Mouse (Mus musculus) megakaryocyte-erythroid progenitor cell, adult 5-6 weeks (primary cell): ENCODE results near the gene Piezo1. TPM values are rescaled to one million over a fixed set of nuclear protein-coding genes. Genes with fewer than 3 reads are reported as not detected.

Source experiments
- ATAC-seq: replicated peaks from 2 replicates; pipeline ENCODE4 v1.8.0; 2016; ENCODE audit warnings: mild to moderate bottlenecking, inconsistent platforms; ENCODE audit not compliant: severe bottlenecking, poor library complexity, low FRiP score, low TSS enrichment
- total RNA-seq, 2 experiments: library from RNA; stranded (forward) in 1 of 2; stranded (reverse) in 1 of 2; fragments of 200-1000, 215-1000 nt in 1 of 2; fragments of >200 nt in 1 of 2; fragmentation: Nextera tagmentation in 1 of 2; gene quantifications; 2 replicates each; pipeline ENCODE4 v1.2.3; 2014 to 2017

Piezo1 gene
- total RNA-seq, 2 experiments from 2014 or later, result 31.5 to 84.0 TPM

- no peak for ATAC-seq
Observed at GRCm38 (mm10) chr8:122548891-122549439, 2.2 kb downstream of the Piezo1 start.

DNA sequence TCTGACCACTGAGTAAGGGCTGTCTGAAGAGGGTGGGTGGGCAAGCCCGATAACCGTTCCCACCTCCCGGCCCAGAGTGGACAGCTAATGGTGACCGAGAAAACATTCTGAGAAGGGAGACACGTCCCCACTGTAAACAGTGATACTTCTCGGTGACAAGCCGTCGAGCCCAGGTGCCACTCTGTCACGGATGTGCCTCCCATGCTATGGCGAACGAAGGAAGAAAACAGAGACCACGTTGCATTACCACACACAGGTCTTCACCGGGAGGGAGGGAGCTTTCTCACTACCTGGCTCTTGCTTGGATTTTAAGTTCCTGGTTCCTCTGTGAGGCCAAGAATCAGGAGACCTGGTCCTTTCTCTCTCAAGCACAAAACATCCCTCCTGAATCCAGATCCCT is 2.8 kb downstream of the Piezo1 start:
- no peak for ATAC-seq

DNA sequence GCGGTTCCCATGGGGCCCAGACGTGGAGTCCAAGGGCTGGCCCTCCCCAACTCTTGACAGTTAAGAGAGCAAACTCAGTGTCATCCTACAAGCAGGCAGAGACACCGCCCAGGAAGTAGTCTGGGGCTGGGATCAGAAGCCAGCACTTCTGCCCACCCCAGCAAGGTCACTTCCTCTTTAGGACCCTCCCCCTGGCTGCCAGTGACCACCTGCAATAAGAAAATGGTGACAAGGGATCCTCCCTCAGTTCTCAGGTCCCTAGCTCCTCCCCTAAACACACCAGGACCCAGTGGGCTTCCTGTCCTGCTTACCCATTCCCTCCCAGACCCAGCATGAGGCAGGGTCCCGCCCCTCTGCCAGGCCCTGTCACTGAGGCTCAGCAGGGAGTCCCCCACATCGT is 3.3 kb downstream of the Piezo1 start:
- ATAC-seq, result peak; percentile 53

DNA sequence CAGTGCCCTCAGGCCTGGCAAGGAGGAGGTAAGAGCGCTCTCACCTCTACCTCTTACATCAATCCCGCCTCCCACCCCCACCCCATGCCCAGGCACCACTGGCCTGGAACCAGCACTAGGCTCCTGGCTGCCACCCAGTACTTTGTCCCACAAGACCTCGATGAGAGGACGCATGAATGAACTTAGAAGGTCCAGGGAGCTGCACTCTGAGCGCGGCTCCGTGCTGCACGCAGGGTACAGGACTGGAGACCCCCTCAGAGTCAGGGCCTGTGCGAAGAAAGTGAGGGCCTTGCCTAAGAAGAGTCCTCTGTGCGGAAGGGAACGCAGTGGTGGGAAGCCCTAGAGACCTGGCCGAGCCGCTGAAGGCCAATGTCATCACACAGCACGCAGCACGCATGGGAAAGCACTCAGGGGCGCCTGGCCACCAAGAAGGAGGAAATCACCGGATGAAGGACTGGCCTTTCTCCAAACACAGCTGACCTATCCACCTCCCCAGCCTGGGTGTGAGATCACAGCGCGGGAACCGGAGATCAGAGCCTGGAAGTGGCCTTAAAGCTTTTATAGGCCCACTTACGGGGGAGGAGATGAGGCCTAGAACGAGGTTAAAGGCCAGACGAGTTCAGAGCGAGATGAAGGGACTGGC is 4.2 kb downstream of the Piezo1 start:
- no peak for ATAC-seq

- peak; percentile 77 for ATAC-seq
Observed at GRCm38 (mm10) chr8:122546066-122546755, 4.9 kb downstream of the Piezo1 start.

DNA sequence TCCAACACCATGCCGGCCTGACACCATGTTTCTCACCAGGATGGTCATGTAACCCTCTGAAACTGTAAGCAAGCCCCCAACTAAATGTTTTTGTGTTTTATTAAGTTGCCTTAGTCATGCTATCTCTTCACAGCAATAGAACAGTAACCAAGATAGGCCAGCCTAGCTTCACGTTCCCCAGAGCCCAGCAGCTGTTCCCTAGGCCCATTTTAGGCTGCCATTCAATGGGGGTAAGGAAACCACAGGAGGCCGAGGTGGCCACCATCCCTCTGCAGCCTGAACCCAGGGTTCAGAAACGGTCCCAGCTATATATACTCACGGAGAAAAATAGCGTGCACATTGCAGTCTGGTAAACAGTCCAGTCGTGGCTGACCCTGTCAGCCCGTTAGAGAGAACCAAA is 7.0 kb downstream of the Piezo1 start:
- no peak for ATAC-seq

DNA sequence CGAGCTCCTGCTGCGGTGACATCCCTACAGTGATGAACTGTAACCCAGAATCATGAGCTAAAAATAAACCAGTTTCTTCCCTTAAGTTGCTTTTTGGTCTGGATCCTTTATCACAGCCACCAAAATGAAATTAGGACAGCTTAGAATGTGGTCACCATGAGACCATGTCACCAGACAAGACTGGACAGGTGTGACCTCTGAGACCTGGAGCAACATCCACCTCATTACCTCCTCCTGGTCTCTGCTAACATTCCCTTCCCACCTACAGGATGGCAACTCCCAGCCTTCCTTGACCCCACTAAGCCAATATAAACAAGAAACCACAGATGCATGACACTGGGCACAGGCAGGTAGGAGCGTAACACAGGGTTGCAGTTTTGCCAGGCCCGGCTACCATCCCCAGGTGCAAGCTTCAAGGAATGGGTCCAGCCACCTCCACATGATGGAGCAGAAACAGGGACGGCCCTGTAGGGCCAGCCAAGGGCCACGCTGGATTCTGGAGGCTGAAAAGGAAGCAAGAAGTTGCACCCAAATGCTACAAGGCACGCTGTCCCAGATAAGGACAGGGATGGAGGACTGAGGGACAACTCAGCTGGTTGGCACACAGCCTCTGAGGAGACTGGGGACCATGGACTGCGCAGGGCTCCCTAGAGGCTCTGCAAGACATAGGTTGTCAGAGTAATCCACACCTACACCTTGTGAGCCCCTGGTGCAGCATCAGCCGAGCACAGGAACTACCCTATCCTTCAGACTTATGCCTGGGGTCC is 12.6 kb downstream of the Piezo1 start:
- peak; percentile 62 for ATAC-seq

DNA sequence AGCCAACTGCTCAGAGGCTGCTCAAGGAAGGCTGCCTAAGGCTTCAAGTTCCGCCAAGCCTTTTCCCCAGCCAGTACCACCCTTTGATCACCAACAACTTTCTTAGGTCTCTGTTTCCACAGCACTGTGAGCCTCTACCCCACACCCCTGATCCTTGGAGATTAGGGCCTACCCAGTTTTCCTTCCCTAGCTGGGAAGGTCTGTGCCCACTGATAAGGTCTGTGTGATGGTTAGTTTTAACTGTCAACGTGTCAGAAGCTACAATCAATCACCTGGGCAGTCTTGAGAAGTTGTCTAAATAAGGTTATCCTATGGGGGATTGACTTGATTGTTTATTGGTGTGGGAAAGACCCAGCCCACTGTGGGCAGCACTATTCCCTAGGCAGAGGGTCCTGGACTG is 13.3 kb downstream of the Piezo1 start:
- ATAC-seq, result peak; percentile 88

DNA sequence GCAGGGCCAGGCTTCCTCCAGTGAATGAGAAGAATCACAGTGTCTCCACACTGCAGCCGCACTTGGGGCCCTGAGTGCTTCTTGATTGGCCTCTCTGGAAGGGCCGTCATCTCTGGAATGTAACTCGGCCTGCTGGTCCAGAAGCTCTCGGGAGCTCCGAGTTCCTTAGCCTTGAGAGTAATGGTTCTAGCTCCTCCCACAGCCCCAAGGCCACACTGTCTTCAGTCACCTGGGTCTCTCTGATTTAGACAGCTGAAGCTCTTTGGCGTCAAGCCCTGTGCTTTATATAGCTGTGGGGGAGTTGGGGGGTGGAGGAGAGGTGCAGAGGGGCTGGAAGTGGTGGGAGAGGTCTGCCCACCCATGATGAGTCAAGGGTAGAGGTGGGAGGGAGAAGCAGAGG is 14.1 kb downstream of the Piezo1 start:
- no peak for ATAC-seq

- no peak; the same call in 1 of the 2 replicates for ATAC-seq
Observed at GRCm38 (mm10) chr8:122531312-122531711, 19.8 kb downstream of the Piezo1 start.

- no peak for ATAC-seq
Observed at GRCm38 (mm10) chr8:122529159-122529558, 22.0 kb downstream of the Piezo1 start.

GRCm38 (mm10) chr8:122527937-122528336 is 23.2 kb downstream of the Piezo1 start:
- ATAC-seq, result no peak

DNA sequence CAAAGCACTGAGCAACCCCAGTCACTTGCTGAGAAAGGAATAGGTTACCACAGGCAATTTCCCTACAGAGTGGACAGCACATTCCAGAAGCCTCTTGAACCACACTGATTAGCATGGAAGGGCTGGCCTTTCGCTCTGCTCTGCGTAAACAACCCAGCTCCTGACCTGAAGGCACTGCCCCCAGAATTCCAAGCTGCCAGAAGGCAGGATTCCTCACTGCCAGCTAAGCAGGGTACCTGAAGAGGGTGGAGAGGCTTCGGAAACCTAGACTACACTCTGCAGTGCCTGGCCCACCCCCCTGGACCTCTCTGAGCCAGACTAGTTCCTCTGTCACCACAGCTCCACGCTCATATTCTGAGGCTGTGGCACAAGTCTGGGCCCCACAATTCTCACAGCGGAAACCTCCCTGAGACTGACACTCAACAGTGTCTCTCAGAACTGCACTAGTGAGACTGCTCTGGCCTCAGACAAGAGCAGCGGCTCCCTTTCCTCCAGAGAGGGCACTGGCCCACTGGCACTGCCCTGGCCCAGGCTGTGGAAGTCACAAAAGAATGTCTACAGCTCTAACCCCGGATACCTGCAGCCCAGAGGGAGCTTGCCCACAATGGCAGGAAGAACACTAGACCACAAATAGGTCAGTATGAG is 24.5 kb downstream of the Piezo1 start:
- no peak for ATAC-seq

DNA sequence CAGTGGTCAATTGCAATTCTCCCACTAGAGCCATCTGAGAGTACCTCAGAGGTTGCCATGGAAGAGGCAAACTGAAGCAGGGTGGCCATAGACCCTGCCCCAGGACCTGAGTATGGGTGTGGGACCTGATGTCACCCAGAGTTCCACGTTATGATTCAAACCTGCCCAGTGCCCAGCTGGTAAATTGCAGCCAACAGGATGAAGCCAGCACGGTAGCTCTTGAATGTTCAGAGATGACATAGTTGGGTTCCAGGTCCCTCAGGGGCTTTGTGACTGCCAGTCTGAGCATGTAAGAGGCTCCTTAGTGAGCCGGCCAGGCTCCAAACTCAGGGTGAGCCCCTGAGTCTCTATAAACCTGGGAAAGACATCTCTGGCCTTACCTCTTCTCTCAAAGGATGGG is 25.0 kb downstream of the Piezo1 start:
- ATAC-seq, result no peak

DNA sequence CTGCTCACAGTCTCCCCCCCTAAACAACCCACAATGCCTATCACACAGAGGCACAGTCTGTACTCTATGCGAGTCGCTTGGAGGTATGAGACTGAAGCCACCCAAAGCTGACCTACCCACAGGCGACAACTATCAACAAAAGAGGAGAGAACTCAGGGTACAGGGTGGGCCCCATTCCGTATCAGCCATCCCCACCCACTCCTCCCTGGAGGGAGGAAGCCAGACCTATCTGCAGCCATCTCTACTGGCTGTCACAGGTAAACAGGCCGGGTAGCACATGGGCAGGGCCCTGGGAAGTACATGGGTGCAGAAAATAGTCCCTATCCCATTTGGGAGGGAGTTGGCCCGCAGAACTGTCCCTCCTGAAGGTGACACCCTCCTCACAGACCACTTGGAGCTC is 26.1 kb downstream of the Piezo1 start:
- ATAC-seq, result peak; percentile 50

DNA sequence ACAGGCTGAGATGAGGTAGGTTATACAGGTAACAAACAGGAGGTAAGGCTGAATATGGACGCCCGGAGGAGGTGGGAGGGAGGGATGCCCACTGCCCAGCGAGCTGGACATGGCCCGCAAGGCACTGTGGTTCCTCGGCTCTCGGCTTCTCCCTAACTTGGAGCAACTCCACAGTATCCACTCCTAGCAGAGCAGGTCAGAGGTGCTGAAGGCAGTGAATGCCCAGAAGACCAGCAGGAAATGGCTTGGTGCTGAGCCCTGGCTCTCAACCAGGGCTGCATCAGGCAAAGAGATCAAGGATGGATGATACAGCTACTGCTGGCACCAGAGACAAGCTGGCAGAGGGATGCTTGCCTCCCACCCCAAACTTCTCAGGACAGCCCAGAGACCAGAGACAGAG is 26.6 kb downstream of the Piezo1 start:
- ATAC-seq, result no peak

- no peak for ATAC-seq
Observed at GRCm38 (mm10) chr8:122523652-122524360, 27.3 kb downstream of the Piezo1 start.

GRCm38 (mm10) chr8:122522796-122523651 is 28.1 kb downstream of the Piezo1 start:
- ATAC-seq, result 0 out of 2 replicates have a peak, but pooled peaks have one; percentile 9
